Mouse (Mus musculus): ENCODE measurements at regions not wholly inside any gene's neighbourhood (a gene's known extent, or its start where the extent isn't known, plus 50 kb on each side); places are given as distances from the start of the nearest gene placed in this dataset.

DNA sequence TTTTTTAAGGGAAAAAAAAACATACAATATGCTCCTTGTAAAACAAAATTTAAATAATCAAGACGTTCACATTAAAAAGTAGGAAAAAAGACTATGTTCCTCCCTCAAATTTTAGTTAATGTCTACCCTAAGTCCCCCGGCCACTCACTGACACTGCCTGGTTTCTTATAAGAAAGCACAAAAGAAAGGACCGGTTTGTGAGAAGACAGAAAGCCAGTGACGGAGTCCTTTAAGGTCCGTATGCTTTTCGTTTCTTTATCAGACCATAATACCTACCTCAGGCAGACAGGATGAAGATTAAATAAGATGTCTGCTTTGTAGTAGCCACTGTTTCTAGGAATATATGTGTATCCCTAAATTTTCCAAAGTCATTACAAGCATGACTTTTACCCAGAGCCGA lies 164.3 kb downstream of the Npr3 start:
- no peak overlapping the region for H3K27ac ChIP-seq
- intact Hi-C loops (cut with DNase I), result loop anchor here (10.0 kb wide), 1 partner anchor 342 kb away; no protein-coding TSS in a partner anchor
- TF ChIP-seq CTCF (IDR thresholded peaks at IDR 0.05), result no peak
- DNase-seq (ENCODE audit: extremely low spot score in 1 of 2, low spot score in 2 of 2), result no peak
- H3K4me3 ChIP-seq, result no peak overlapping the region

DNA sequence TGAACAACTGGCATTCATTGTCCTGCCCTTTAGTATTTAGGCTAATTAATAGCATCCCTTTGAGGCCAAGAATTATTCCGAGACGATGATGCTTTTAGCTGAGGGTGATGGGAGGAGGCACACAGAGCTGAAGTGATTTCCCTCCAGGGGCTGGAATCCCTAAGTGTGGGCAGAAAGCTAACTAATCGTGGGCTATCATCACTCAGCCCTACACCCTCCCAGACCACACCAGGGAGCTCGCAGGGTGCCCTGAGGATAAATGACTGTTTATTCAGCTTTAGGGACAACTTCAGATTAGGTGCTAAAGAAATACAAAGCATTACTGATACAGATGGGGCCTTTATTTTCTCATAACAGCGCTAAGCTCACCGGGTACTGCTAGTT lies 164.7 kb downstream of the Npr3 start:
- no peak for DNase-seq (ENCODE audit: extremely low spot score in 1 of 2, low spot score in 2 of 2)
- no peak for TF ChIP-seq CTCF (IDR thresholded peaks at IDR 0.05)
- intact Hi-C loops (cut with DNase I), result loop anchor here (10.0 kb wide), 1 partner anchor 342 kb away; no protein-coding TSS in a partner anchor
- Histone ChIP-seq H3K4me3 (no peak overlapping the region), H3K27ac (no peak overlapping the region)

- Histone ChIP-seq H3K4me3 (no peak overlapping the region), H3K27ac (no peak overlapping the region)
- TF ChIP-seq CTCF (IDR thresholded peaks at IDR 0.05), result no peak
- no peak for DNase-seq (ENCODE audit: extremely low spot score in 1 of 2, low spot score in 2 of 2)
- intact Hi-C loops (cut with DNase I), result loop anchor here (10.0 kb wide), 1 partner anchor 343 kb away; no protein-coding TSS in a partner anchor
These were observed 165.3 kb downstream of the Npr3 start for GRCm38 (mm10) chr15:11741598-11742345.

GRCm38 (mm10) chr15:11737436-11738000 lies 169.6 kb downstream of the Npr3 start:
- DNase-seq (ENCODE audit: extremely low spot score in 1 of 2, low spot score in 2 of 2), result no peak
- H3K27ac ChIP-seq, result no peak overlapping the region
- intact Hi-C loops (cut with DNase I), result no loop called here

DNA sequence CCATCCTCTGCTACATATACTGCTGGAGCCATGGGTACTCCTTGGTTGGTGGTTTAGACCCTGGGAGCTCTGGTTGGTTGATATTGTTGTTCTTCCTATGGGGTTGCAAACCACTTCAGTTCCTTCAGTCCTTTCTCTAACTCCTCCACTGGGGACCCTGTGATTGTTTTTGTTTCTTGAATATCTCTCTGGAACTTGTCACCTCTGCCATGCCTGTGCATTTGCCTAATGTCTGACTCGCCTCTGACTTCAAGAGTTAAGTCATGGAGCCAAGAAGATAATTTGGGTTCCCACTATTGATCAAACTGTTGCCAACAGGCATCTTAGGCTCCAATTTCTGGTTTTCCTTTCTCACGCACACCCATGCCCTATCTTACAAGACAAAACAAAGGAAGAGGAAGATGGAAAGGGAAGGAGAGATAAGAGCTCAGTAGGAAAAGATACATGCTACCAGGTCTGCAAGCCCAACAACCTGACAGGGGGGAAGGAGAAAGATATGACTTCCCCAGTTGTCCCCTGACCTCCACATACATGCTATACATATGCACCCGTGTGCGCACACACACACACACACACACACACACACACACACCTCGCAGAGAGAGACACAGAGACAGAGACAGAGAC lies 172.3 kb downstream of the Npr3 start:
- intact Hi-C loops (cut with DNase I), result no loop called here
- Histone ChIP-seq H3K27ac (no peak overlapping the region), H3K4me3 (no peak overlapping the region)
- no peak for TF ChIP-seq CTCF (IDR thresholded peaks at IDR 0.05)
- no peak for DNase-seq (ENCODE audit: extremely low spot score in 1 of 2, low spot score in 2 of 2)

More at GRCm38 (mm10) chr15:11737436-11738000, 169.6 kb downstream of the Npr3 start:
- TF ChIP-seq CTCF (IDR thresholded peaks at IDR 0.05), result no peak
- H3K4me3 ChIP-seq, result no peak overlapping the region

DNA sequence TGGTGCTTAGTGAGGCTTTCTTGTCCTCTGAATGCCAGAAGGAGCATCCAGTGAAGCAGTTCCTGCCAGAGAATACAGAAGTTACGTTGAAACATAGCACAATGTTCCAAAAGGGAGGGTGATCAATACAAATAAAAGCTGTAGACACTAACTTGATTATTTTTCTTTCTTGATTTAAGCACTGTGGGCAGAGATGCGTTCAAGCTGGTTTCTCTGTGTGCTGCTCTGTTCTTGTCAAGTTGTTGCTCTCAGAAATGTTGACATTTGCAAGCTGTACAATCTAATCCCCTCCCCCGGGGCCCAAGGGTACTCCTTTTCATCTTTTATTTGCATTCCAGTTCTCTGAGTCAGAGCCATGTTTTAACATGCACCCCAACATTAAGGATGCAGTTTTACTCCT lies 177.7 kb downstream of the Npr3 start:
- H3K27ac ChIP-seq, result no peak overlapping the region
- intact Hi-C loops (cut with DNase I), result no loop called here
- no peak for TF ChIP-seq CTCF (IDR thresholded peaks at IDR 0.05)

GRCm38 (mm10) chr15:11725620-11726530 lies 181.2 kb downstream of the Npr3 start:
- TF ChIP-seq CTCF (IDR thresholded peaks at IDR 0.05), result no peak
- intact Hi-C loops (cut with DNase I), result no loop called here
- Histone ChIP-seq H3K4me3 (no peak overlapping the region), H3K27ac (no peak overlapping the region)
- no peak for DNase-seq (ENCODE audit: extremely low spot score in 1 of 2, low spot score in 2 of 2)

More for the DNA sequence above, 177.7 kb downstream of the Npr3 start:
- no peak for DNase-seq (ENCODE audit: extremely low spot score in 1 of 2, low spot score in 2 of 2)
- H3K4me3 ChIP-seq, result no peak overlapping the region

DNA sequence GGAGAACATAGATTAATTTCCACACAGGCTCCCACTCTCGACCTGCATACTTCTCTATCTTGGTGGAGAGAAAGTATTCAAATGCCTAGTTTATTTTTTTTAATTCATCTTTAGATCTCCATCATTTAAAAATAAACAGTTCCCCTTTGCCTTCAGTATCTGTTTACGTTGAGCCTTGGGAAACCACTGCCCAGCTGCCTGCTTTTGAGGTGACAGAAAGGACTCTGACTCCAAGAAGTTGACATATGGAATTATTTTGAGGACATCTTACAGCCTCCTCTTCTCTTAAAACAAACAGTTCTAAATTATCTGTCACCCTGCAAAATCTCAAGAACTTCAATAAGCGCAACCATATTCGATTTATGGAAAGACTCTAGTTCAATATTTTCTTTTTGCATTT lies 186.4 kb downstream of the Npr3 start:
- no peak overlapping the region for H3K4me3 ChIP-seq
- H3K27ac ChIP-seq, result no peak overlapping the region
- intact Hi-C loops (cut with DNase I), result no loop called here
- TF ChIP-seq CTCF (IDR thresholded peaks at IDR 0.05), result no peak
- DNase-seq (ENCODE audit: extremely low spot score in 1 of 2, low spot score in 2 of 2), result no peak

DNA sequence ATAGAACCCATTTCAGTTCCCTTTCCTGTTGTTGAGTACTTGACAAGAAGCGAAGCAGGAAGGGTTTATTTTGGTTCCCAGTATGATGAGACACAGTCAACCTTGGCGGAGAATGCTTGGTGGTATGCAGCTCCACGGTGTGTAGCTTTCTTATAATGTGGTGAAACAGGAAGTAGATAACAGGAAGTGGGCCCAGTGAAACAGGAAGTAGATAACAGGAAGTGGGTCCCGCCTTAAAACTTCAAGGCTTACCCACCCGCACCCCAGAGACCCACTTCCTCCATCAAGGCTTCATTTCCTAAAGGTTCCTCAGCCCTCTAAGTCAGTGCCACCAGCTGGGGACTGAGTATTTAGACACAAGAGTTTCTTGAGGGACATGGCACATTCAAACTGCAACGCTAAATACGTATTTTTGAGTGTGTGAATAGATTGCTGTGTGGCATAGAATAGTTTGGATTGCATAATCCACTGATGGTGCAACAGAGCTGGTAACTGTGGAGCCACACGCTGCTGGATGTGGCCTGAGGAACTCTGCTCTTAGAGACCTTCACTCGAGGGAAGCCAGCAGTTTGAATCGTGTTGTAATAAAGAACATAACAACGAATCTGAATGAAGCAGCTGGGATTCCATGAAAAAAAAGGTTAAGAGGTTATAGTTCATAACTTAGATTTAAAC lies 190.8 kb downstream of the Npr3 start:
- Histone ChIP-seq H3K4me3 (no peak overlapping the region), H3K27ac (no peak overlapping the region)
- no peak for TF ChIP-seq CTCF (IDR thresholded peaks at IDR 0.05)
- no peak for DNase-seq (ENCODE audit: extremely low spot score in 1 of 2, low spot score in 2 of 2)
- intact Hi-C loops (cut with DNase I), result no loop called here

DNA sequence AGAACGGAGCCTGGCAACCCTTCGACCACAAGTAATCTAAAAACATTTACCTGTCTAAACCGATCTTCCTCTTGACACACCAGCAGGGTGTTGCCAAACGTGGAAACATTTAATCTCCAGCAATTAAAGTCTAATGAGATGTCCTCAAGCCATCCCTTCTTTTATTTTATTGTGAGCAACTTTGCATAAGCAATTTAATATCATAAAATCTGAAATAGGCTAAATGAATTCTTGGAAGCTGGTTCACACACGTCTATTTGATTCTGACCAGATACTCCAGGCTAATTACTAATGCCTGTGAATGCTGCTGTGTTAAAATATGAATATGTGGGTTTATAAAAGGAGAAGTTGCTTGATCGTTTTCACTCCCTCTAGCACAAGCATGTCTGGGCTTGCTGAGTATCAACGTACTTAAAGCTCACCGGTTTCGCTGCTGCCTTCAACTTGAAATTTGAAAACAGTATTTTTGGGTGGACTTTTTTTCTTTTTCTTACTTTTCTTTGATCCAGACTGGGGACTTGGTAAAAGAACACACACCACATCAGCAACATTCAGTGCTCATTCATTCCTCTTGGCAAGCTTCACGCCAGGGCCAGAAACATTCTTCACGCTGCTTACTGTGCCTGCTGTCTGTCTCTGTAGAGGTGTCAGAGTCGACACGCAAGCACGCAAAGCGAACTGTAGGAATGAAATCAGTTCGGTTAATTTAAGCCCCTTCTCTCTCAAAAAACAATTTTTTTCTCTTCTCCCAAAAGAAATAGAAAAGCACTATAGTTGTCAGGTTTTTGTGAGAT lies 194.4 kb downstream of the Npr3 start:
- TF ChIP-seq CTCF (IDR thresholded peaks at IDR 0.05), result no peak
- no peak for DNase-seq (ENCODE audit: extremely low spot score in 1 of 2, low spot score in 2 of 2)
- no peak overlapping the region for H3K27ac ChIP-seq
- no peak overlapping the region for H3K4me3 ChIP-seq
- intact Hi-C loops (cut with DNase I), result no loop called here
